Mouse (Mus musculus) layer of hippocampus, adult 18-20 months (tissue): ENCODE measurements around the gene Nfib. TPM values are rescaled to one million over a fixed set of nuclear protein-coding genes. Genes with fewer than 3 reads are reported as not detected.

Experiments
- DNase-seq, 2 experiments: peaks; one replicate each; pipeline ENCODE4 v3.0.0; 2022; ENCODE audit warnings: low spot score in 2 of 2
- total RNA-seq, 2 experiments: library from RNA; stranded (reverse); gene quantifications; 2 replicates each; pipeline ENCODE4 v1.2.3; 2021

Gene Nfib
- total RNA-seq, 2 experiments from 2014 or later: 153 to 156 TPM

DNA sequence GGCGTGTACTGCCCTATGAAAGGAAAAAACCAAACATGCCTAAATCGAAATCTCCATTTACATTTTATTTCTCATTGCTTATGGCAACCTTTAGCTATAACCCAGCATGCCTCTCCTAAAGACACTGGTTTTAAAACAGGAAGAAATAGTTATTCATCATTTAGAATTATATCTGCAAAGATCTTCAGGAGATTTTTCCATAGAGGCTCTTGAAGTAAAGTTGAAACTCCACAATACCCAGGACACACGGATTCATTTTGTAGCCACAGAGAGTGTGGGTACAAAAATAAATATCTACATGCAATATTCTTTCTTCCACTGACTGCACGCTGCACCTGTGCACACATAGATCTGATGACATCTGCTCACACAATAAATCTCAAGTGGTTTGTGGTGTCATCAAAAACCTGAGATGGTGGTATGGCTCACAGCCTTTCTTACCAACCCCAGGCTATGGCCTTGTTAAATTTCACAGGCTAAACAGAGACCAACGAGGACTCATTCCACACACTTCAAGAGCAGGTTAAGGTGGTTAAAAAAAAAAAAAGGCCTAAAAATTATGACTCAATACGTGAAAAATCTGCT is 189.2 kb downstream of the Nfib start:
- DNase-seq: no peak

DNA sequence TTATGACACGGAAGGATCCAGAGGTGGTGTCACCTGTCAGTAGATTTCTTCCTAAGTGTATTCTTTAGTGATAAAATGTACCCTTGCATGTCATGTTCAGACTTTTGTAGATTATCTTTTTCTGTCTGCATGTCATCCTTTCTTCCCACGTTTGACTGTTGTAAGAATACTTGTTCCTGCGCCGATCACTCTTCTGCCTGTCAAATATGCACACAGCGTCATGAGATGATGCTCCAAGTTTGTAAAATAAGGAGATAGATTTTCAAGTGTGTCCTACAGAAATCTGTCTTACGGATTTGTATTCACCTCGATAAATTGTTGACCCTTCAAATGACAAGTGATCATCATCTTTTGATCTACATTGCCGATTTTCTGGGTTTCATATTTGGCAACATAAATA is 190.6 kb downstream of the Nfib start:
- DNase-seq: no peak

GRCm38 (mm10) chr4:82514373-82514772 is 191.2 kb downstream of the Nfib start:
- DNase-seq: peak in 1 of 2 experiments; percentile 37

DNA sequence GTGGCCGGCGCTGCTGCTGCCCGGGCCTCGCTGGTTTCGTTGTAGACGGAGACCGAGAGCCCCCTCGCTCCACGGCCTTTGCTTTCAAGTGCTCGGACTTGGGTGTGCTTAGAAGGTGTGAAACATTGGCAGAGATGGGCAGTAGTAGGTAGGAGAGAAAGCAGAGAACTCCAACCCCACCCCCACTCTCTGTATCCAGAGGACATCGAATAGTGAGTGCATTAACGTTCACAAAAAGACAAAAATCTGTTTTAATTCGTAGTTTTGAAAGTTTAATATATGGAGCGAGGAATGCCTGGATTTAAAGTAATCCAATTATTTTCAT is 192.2 kb downstream of the Nfib start:
- DNase-seq: no peak

- peak; percentile 96 to 97 for DNase-seq
These were observed 192.7 kb downstream of the Nfib start for GRCm38 (mm10) chr4:82512743-82513425.

GRCm38 (mm10) chr4:82512335-82512734 is 193.2 kb downstream of the Nfib start:
- no peak for DNase-seq

- DNase-seq: peak in 1 of 2 experiments; percentile 70
These were observed 194.0 kb downstream of the Nfib start for GRCm38 (mm10) chr4:82511524-82511923.

DNA sequence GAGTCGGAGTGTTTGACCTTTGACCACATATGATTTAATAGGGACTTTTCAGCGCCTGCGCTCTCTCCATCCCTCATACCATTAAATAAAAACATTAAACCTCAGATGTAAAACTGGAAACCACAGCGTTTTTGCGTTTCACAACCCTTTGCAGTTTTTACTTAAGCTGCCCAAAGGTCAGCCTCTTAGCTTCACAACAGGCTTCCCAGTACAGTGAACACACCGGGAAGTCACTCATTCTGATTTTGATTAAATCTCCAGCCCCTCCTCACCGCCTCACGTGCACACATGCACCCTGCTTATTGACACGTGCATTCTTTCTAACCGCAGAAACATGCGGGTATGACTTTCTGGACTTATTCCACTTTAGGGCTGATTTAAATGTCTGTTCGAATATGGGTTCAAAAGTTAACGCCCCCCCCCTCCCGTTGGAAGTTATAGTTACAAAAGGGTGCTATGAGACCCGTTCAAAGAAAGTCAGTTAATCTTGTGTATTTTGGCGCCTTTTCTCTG is 194.5 kb downstream of the Nfib start:
- no peak for DNase-seq

DNA sequence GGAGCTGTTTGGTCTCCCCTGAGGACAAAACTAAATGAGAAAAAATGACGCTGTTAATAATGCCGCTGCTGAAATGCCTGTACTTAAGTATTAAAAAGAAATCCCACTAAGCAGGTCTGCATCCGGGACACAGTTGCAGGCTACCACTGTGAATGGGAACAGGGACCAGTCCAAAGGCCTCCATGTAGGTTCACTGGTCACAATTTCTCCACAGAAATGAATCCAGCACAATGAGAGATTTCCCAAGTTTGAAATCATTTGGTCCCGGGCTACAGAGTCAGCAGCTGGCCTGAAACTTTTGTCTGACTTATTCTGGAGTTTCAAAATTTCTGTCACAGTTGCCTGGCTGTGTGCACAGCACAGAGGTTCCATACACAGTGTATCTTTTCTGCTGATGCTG is 195.8 kb downstream of the Nfib start:
- no peak for DNase-seq

GRCm38 (mm10) chr4:82509166-82509767 is 196.3 kb downstream of the Nfib start:
- no peak for DNase-seq

DNA sequence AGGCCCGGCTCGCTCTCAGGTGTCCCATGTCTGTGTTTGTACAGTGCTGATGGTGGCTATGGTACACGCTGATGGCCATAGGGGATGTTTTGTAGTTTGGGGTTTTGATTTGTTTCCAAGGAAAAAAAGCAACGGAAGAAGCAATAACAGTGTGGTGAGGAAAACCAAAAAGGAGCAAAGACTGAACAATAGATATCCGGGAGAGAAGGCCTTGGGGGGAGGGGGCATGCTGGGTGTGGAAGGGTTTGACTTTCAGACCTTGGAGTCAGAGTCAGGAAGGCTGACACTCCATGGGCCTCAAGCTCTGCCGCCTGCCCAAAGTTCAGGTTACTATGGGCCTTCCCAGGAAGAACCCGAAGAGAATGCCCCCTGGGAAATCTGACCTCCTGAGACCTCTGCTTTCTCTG is 197.3 kb downstream of the Nfib start:
- DNase-seq: no peak

DNA sequence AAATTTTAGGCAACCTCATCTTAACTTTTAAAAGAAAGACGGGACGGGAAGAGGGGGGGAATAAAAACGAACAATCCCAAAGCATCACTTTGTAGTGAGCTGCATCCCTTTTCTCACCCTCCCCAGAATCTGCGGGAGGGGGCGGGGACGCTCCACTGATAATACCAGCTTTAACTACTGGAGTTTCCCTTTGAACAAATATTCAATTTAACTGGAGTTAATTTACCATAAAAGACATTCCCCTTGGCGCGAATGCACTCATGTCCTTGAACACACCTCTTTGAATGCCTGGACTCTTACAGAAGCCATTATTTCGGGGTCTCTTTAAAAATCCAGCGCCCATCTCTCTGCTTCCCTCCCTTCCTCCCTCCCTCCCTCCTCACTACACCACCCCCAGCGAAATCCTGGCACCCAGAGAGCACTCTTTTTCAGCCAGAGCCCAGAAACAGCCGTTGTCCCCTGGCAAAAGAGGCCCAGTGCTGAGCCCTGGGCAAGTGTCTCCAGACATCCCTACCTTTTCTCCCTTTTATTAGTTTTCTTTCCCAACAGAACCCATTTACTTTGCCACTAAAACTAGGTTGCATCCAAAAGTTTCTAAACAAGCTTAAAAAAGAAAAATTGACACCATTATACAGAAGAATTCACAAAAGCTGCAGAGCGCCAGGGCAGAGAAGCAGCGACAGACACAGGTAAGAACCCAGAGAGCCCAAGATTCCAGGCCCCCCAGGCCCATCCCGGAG is 197.8 kb downstream of the Nfib start:
- DNase-seq: no peak

DNA sequence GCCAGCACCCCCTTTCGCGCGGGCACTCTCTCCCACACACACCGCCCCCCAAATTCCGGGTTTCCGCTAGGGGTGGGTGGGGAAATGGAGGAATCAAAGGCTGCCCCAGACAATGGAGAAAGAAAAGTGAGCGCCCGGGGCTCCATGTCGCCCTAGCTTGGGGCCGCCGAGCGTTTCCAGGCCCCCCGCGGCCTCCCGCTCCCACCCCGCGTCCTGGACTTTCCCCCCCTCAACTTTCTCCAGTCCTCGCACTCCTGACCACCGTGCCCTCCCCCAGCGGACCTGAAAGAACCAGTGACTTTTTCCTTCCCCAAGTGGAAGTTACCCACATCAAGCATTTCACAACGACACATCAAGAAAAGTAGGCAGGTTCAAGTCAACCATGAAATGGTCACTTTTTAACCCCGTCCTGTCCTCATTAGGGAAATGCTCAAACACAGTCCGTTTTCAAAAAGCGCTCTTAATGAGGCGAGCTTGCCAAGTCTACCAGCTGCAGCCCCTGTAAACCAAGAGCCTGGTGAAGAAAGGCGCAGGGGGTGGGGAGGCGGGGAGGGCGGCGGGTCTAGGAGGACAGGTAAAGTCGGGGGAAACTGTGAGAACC is 198.7 kb downstream of the Nfib start:
- peak in 1 of 2 experiments; percentile 54 for DNase-seq

GRCm38 (mm10) chr4:82506081-82506730 is 199.3 kb downstream of the Nfib start:
- peak; percentile 84 to 90 for DNase-seq

- peak; percentile 64 to 76 for DNase-seq
These were observed 200.2 kb downstream of the Nfib start for GRCm38 (mm10) chr4:82505121-82506031.

GRCm38 (mm10) chr4:82504284-82505120 is 201.0 kb downstream of the Nfib start:
- peak in 1 of 2 experiments; percentile 57 for DNase-seq

GRCm38 (mm10) chr4:82504015-82504283 is 201.6 kb downstream of the Nfib start:
- DNase-seq: no peak

- DNase-seq: no peak
These were observed 202.1 kb downstream of the Nfib start for GRCm38 (mm10) chr4:82503274-82504014.
